ENCODE assay signal across 11 mouse cellular contexts in the genomic region with DNA sequence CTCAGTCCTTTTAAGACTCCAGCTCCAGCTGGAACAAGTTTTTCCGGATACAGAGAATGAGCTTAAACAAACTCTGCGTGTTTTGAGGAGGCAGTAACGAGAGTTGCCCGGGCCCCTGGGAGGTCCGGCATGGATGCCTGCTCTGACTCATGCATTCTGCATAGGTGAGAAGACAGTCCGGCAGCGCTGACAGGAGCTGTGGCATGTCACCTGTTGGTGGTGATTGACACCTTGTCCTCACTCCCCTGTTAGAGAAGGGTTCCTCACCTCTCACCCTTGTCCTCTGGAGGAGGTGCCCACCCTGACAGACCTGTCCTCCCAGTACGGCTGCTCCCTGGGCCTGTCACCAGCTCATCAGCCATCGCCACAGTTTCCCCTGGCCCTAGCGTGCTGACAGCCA.
A peak's percentile ranks its signal among the peaks of the same experiment; 100 is the strongest.
DNase-seq lines count a peak whose midpoint lies in the region; ATAC-seq lines count a peak whose summit lies in the region.
"Had no signal": no experiment of that assay in that cellular context is flagged by ENCODE, and none has a peak within 500 bp of the region (broad histone marks: within the 10 kb centered on the region; RNA-seq: fewer than 3 reads in every experiment).

No protein-coding gene starts in this region.

- peak overlapping the region; percentile 32; the same call in 1 of the 2 replicates for H3K9ac ChIP-seq in heart, embryonic 14.5 days (ENCODE audit: low read length)
- H3K9ac ChIP-seq in embryonic facial prominence, embryonic 13.5 days, result no peak overlapping the region
- H3K9ac ChIP-seq in stomach, embryonic 15.5 days, result no peak overlapping the region

- H3K36me3 ChIP-seq in heart, embryonic 14.5 days (ENCODE audit: control insufficient read depth, insufficient read depth, low read length), result no peaks in the 10 kb centered on the region
- H3K36me3 ChIP-seq in embryonic facial prominence, embryonic 13.5 days, result no peaks in the 10 kb centered on the region
- no peaks in the 10 kb centered on the region for H3K36me3 ChIP-seq in stomach, embryonic 15.5 days

- intact Hi-C loops in left cerebral cortex, postnatal 4 days (cut with DNase I), result no loop called here

- WGBS in heart, embryonic 14.5 days, result 15% methylated on average over 10 of the region's 10 CpGs
- 57% methylated on average over 10 of the region's 10 CpGs for WGBS in embryonic facial prominence, embryonic 13.5 days
- 54% methylated on average over 10 of the region's 10 CpGs for WGBS in stomach, embryonic 15.5 days

- no peaks in the 10 kb centered on the region for H3K9me3 ChIP-seq in heart, embryonic 14.5 days (ENCODE audit: control insufficient read depth, low read length)
- H3K9me3 ChIP-seq in embryonic facial prominence, embryonic 13.5 days, result no peaks in the 10 kb centered on the region
- H3K9me3 ChIP-seq in stomach, embryonic 15.5 days, result no peaks in the 10 kb centered on the region

- H3K4me3 ChIP-seq in heart, embryonic 14.5 days (ENCODE audit: control insufficient read depth in 1 of 2, insufficient read depth in 1 of 2, low read depth in 1 of 2, low read length in 2 of 2), result no peak overlapping the region
- no peak overlapping the region for H3K4me3 ChIP-seq in embryonic facial prominence, embryonic 13.5 days
- no peak overlapping the region for H3K4me3 ChIP-seq in stomach, embryonic 15.5 days (replicated peaks)

- H3K4me1 ChIP-seq in heart, embryonic 14.5 days (ENCODE audit: control insufficient read depth in 2 of 2, insufficient read depth in 2 of 2, low read length in 2 of 2), result peaks cover 44 to 74% of the 10 kb centered on the region in 2 experiments
- peaks cover 20% of the 10 kb centered on the region for H3K4me1 ChIP-seq in embryonic facial prominence, embryonic 13.5 days
- H3K4me1 ChIP-seq in stomach, embryonic 15.5 days, result 0 out of 2 replicates have a peak, but pooled peaks cover 12% of the 10 kb centered on the region

- H3K27ac ChIP-seq in heart, embryonic 14.5 days (replicated peaks in 1 of 2; ENCODE audit: control insufficient read depth in 1 of 2, insufficient read depth in 1 of 2, low read depth in 2 of 2, low read length in 2 of 2), result peak overlapping the region; percentile 64 to 73
- no peak overlapping the region for H3K27ac ChIP-seq in embryonic facial prominence, embryonic 13.5 days
- H3K27ac ChIP-seq in stomach, embryonic 15.5 days, result peak overlapping the region; percentile 23; the same call in 1 of the 2 replicates

- no peaks in the 10 kb centered on the region for H3K27me3 ChIP-seq in heart, embryonic 14.5 days (ENCODE audit: control insufficient read depth, insufficient read depth, low read length)
- no peaks in the 10 kb centered on the region for H3K27me3 ChIP-seq in embryonic facial prominence, embryonic 13.5 days
- no peaks in the 10 kb centered on the region for H3K27me3 ChIP-seq in stomach, embryonic 15.5 days (replicated peaks)

- ATAC-seq in heart, embryonic 14.5 days (ENCODE audit: insufficient number of reproducible peaks, insufficient read depth, low FRiP score, low read depth), result peak; percentile 77
- ATAC-seq in embryonic facial prominence, embryonic 13.5 days (ENCODE audit: insufficient number of reproducible peaks, insufficient read depth, low FRiP score, low TSS enrichment, low read depth), result peak; percentile 10; the same call in 1 of the 2 replicates
- ATAC-seq in stomach, embryonic 15.5 days (ENCODE audit: insufficient read depth, low FRiP score, low read depth), result peak; percentile 38
- ATAC-seq: inflammation-experienced regulatory T-cells, adult 6 months had no signal

- H3K4me2 ChIP-seq in heart, embryonic 14.5 days (ENCODE audit: low read length), result peak overlapping the region; percentile 7; the same call in 1 of the 2 replicates
- no peak overlapping the region for H3K4me2 ChIP-seq in embryonic facial prominence, embryonic 13.5 days
- no peak overlapping the region for H3K4me2 ChIP-seq in stomach, embryonic 15.5 days
- H3K4me2 ChIP-seq: liver, embryonic 11.5 days had no signal

- DNase-seq in heart, adult 8-10 months (ENCODE audit: low spot score), result no peak
- peak; percentile 39 to 51 for DNase-seq in kidney, postnatal 4 days
- no peak for DNase-seq in kidney, adult 11 months
- no peak for DNase-seq in left cerebral cortex, postnatal 4 days
- DNase-seq: cerebellum, adult 9-10 months; thymus, adult 18-20 months had no signal

Comparison
In these comparisons a context has a peak if more than half of its experiments do, and no peak if none do; other contexts are left out.
1. DNase-seq: peak in kidney, postnatal 4 days (2 of 2); none in heart, adult 8-10 months (single experiment), kidney, adult 11 months (single experiment) and left cerebral cortex, postnatal 4 days (single experiment).
2. ATAC-seq: peak in every context shown above with its lines; median percentile 77 in heart, embryonic 14.5 days; 38 in stomach, embryonic 15.5 days; 10 in embryonic facial prominence, embryonic 13.5 days.